Mouse (Mus musculus) liver, adult 2 months (tissue): Measurements from ENCODE around the gene G430095P16Rik. TPM values are rescaled to one million over a fixed set of nuclear protein-coding genes. Genes with fewer than 3 reads are reported as not detected.
A peak's percentile ranks its signal among the peaks of the same experiment; 100 is the strongest.

Source experiments
- DNase-seq: peaks from one replicate; pipeline ENCODE4 v3.0.0-alpha.2; 2011; ENCODE audit warnings: low read depth, low spot score; ENCODE audit errors: extremely low read depth
- H3K27ac ChIP-seq: fragments of 200-500 bp; replicated peaks from 2 replicates; pipeline ENCODE4 v1.5.1; 2012; ENCODE audit warnings: low read depth, mild to moderate bottlenecking, control low read depth, inconsistent platforms, low read length; ENCODE audit not compliant: insufficient read depth
- H3K27me3 ChIP-seq: fragments of 200-500 bp; 2 replicates; pipeline ENCODE4 v1.6.1; 2012; ENCODE audit warnings: mild to moderate bottlenecking, moderate library complexity, low read length, inconsistent platforms; ENCODE audit not compliant: control insufficient read depth, insufficient read depth
- H3K36me3 ChIP-seq: fragments of 200-500 bp; 2 replicates; pipeline ENCODE4 v1.6.1; 2012; ENCODE audit warnings: low read length, inconsistent platforms; ENCODE audit not compliant: control insufficient read depth, insufficient read depth
- H3K4me1 ChIP-seq: fragments of 200-500 bp; 2 replicates; pipeline ENCODE4 v1.6.1; 2011; ENCODE audit warnings: low read length; ENCODE audit not compliant: control insufficient read depth, insufficient read depth
- H3K4me3 ChIP-seq: fragments of 200-500 bp; 2 replicates; pipeline ENCODE4 v1.5.1; 2011; ENCODE audit warnings: low read depth, mild to moderate bottlenecking, control low read depth, low read length, moderate library complexity; ENCODE audit not compliant: insufficient read depth
- H3K79me2 ChIP-seq: fragments of 200-500 bp; 2 replicates; pipeline ENCODE4 v1.6.1; 2012; ENCODE audit warnings: inconsistent platforms, mild to moderate bottlenecking, low read length, moderate library complexity; ENCODE audit not compliant: control insufficient read depth, insufficient read depth
- H3K9ac ChIP-seq: fragments of 200-500 bp; 2 replicates; pipeline ENCODE4 v1.6.1; 2012; ENCODE audit warnings: low read depth, mild to moderate bottlenecking, control low read depth, inconsistent platforms, low read length
- CTCF ChIP-seq: fragments of 200-500 bp; IDR thresholded peaks from 2 replicates; pipeline ENCODE4 v1.5.1; 2011; ENCODE audit warnings: low read depth, low read length, control low read depth
- POLR2A ChIP-seq: fragments of 200-500 bp; IDR thresholded peaks from 2 replicates; pipeline ENCODE4 v1.6.1; 2011; ENCODE audit warnings: low read length, control low read depth; ENCODE audit not compliant: insufficient read depth; ENCODE audit errors: extremely low read depth
- WGBS: fragments of 180-500 bp; shearing (Covaris S2); methylation state at CpG from one replicate; pipeline ENCODE4 v1.1.7; 2018; 5-methylcytosine and 5-hydroxymethylcytosine counted together
- polyA plus RNA-seq: library from polyadenylated mRNA; depleted of rRNA; stranded (reverse); fragments of >200 nt; gene quantifications from 2 replicates; pipeline ENCODE4 v1.2.3, GENCODE M21; 2012
- total RNA-seq: library from RNA; depleted of rRNA; stranded (reverse); fragments of >200 nt; gene quantifications from 2 replicates; pipeline ENCODE4 v1.2.3, GENCODE M21; 2014

The G430095P16Rik gene
- total and polyA plus RNA-seq, 2 experiments, result not detected

DNA sequence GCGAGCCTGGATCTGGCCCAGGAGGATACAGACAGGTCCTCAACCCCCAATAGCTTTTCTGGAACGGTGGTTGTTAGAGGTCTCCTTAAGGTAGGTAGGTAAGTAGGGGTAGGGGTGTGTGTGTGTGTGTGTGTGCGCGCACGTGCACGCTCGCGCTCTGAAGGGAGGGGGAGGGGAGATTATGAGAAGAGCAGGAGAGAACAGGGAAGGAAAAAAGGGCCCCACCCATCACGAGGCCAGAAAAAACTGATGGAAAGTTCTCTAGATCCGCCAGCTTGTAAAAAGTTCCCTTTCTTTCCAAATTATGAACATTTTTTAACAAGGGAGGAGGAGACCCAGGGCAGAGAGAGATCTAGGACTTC, 20.2 kb downstream of the G430095P16Rik start:
- no peak overlapping the region for H3K27ac ChIP-seq
- H3K9ac ChIP-seq, result no peak overlapping the region
- peaks cover 41% of the 10 kb centered on the region for H3K79me2 ChIP-seq
- TF ChIP-seq CTCF, result no peak
- H3K36me3 ChIP-seq, result no peaks in the 10 kb centered on the region
- DNase-seq, result no peak
- no peaks in the 10 kb centered on the region for H3K27me3 ChIP-seq
- WGBS, result 68% methylated on average over 10 of the region's 10 CpGs
- no peak overlapping the region for H3K4me3 ChIP-seq
- H3K4me1 ChIP-seq, result peaks cover 34% of the 10 kb centered on the region

DNA sequence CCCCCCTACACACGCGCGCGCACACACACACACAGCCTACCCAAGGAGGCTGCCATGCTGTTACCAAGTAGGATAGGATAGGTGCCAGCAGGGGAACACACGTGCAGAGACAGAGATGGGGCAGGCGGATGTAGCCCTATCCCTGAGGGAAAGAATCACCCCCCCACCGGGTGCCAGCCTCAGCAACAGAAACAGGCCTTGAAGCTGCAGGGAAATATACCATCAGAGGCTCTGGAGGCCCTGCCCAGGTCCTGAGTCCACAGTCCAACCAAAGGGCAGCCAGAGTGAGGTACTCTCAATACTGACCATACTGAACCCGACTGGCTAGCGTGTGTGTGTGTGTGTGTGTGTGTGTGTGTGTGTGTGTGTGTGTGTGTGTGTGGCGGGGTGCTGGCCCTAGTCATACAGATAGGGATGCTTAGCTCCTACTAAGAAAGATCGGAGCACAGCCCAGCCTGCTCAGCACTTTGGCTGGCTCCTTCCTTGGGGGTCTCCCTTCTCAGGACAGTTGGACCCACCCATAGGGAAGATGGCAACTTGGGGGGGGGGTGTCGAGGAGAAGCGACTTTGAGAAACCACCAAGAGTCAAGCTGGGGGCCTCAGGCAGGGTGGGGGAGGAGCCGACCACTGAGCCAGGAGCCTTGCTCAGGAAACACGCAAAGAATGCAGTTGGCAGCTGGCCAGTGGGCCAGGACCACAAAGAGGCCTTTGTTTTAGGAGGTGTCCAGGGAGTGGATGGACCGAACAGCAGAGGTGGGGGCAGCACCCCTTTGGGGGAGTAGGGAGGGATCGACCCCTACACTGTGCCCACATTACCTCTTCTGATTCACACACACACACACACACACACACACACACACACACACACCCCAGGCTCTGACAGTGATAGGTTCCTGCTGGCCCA, 21.0 kb downstream of the G430095P16Rik start:
- Histone ChIP-seq H3K27ac (peak overlapping the region; percentile 14; the same call in 1 of the 2 replicates), H3K9ac (no peak overlapping the region), H3K36me3 (no peaks in the 10 kb centered on the region), H3K4me1 (peaks cover 36% of the 10 kb centered on the region), H3K4me3 (no peak overlapping the region), H3K79me2 (peaks cover 37% of the 10 kb centered on the region), H3K27me3 (no peaks in the 10 kb centered on the region)
- TF ChIP-seq CTCF (no peak), POLR2A (no peak)
- 28% methylated on average over 17 of the region's 17 CpGs for WGBS
- peak; percentile 83 for DNase-seq

DNA sequence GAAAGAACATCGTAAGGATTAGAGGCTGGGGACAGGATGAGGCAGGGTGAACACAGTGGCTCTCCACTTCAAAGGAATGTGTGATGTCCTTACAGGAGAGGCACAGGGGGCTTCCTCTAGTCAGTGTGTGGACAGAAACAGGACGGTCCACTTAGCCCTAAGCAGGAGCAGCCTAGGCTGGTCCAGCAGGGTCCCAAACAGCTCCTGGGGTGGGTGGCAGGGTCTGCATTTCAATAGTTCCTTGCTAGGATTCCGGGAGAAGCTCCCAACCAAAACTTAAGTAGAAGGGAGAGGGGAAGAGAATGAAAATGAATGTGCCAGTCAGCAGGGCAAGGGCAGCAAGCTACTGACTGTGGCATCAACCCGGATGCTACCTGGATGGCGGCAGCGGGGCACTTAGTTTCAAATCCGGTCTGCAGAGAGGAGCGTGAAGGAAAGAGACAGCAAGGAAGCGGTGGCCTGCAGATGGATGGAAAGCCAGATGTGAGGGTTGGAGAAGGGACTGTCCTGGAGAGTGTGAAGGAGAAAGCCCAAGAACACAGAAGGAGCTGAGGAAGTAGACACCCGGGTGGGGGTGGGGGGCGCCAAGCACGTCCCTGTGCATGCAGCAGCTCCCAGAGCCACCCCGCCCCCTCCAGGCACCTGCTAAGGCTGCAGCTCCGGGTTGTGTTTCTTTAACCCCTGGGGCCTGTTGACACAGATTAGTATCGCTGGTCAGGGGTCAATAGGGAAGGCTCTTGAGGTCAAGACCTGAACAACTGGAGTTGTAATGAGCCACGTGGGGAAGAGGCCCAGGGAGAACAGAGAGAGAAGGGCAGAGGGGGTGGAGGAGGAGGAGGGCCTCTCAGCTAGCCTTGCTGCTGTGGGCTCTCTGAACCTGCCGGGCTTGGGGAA, 22.5 kb downstream of the G430095P16Rik start:
- H3K9ac ChIP-seq, result no peak overlapping the region
- peaks cover 35% of the 10 kb centered on the region for H3K79me2 ChIP-seq
- H3K27ac ChIP-seq, result no peak overlapping the region
- H3K27me3 ChIP-seq, result no peaks in the 10 kb centered on the region
- DNase-seq, result peak; percentile 91
- TF ChIP-seq POLR2A (no peak), CTCF (peak; percentile 26; the same call in 1 of the 2 replicates)
- no peak overlapping the region for H3K4me3 ChIP-seq
- H3K36me3 ChIP-seq, result no peaks in the 10 kb centered on the region
- peaks cover 36% of the 10 kb centered on the region for H3K4me1 ChIP-seq
- 30% methylated on average over 17 of the region's 17 CpGs for WGBS

DNA sequence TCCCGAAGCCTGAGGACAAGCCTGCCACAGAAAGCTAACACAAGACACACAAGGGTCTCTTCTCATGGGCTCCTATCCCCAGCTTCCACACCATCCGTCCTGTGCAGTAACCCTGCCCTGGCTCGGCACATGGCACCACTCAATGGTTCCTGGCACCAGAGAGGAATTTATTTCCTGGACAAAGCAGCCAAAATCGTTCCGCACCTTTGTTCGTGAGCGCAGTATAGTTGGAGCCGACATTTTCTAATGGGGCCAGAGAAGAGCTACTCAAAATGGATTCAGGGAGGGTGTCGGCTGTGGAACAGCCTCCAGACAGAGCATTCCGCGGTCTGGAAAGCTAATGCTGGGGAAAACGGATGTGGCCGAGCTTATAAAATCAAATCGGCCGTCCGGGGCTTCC, 26.7 kb downstream of the G430095P16Rik start:
- no peak overlapping the region for H3K9ac ChIP-seq
- DNase-seq, result no peak
- no peaks in the 10 kb centered on the region for H3K36me3 ChIP-seq
- peaks cover 28% of the 10 kb centered on the region; the same call in 1 of the 2 replicates for H3K79me2 ChIP-seq
- H3K4me3 ChIP-seq, result no peak overlapping the region
- 86% methylated on average over 16 of the region's 16 CpGs for WGBS
- peaks cover 18% of the 10 kb centered on the region for H3K4me1 ChIP-seq
- H3K27ac ChIP-seq, result no peak overlapping the region
- no peaks in the 10 kb centered on the region for H3K27me3 ChIP-seq
- TF ChIP-seq CTCF, result no peak
- TF ChIP-seq POLR2A, result no peak

DNA sequence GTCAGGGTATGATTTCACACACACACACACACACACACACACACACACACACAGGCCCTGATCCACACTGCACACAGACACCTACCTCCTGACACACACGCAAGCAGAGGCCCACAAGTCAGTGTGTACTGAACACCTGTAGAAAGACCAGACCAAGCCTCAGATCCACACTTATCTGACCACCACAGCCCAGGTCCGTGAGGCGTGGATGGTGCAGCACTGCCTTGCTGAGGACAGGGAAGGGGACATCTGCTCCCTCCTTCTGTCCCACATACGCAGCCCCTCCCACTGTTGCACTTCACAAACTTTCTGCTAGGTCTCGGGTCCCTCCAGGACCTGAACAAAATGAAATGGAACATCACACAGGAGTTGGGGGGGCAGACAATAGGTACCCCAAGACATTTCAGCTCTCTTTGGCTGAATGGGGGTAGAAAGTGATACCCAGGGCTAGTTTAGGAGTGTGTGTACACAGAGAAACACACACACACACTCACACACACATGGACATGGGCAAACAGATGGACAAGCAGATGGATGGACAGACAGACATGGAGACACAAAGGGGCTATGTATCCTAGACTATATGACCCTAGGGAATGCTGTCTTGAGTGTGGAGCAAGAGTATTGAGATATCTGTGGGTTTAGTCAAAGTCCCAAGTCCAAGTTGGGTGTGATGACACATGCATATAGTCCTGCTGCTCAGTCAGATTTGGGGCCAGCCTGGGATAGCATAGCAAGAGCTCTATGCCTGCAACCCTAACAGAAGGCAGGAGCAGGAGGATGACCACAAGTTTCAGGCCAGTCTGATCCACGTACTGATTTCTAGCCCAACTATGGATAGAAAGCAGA, 30.2 kb downstream of the G430095P16Rik start:
- no peak for DNase-seq
- 87% methylated on average over 6 of the region's 6 CpGs for WGBS
- no peaks in the 10 kb centered on the region for H3K27me3 ChIP-seq

More for the DNA sequence above, 30.2 kb downstream of the G430095P16Rik start:
- no peak for TF ChIP-seq POLR2A
- TF ChIP-seq CTCF, result no peak
- Histone ChIP-seq H3K4me1 (0 out of 2 replicates have a peak, but pooled peaks cover 2% of the 10 kb centered on the region), H3K27ac (no peak overlapping the region), H3K36me3 (peaks cover 2% of the 10 kb centered on the region), H3K9ac (no peak overlapping the region), H3K4me3 (no peak overlapping the region), H3K79me2 (peaks cover 22% of the 10 kb centered on the region)
